Mouse (Mus musculus) adrenal gland, adult 2 months (tissue): ENCODE results near the gene Rps25. TPM values are rescaled to one million over a fixed set of nuclear protein-coding genes. Genes with fewer than 3 reads are reported as not detected.
"Not testable (repeated sequence)": the region's sequence is repeated elsewhere in the genome, so short reads cannot be mapped to it uniquely, and the experiment has no call there.

Experiments used
- DNase-seq: peaks from one replicate; pipeline ENCODE4 v3.0.0; 2021
- long read RNA-seq: library from polyadenylated mRNA; stranded (forward); transcript quantifications from one replicate; pipeline ENCODE4 v2.0.0, GENCODE M21; 2021
- polyA plus RNA-seq: library from polyadenylated mRNA; depleted of rRNA; stranded (reverse); fragments of >200 nt; gene quantifications from 2 replicates; pipeline ENCODE4 v1.2.3, GENCODE M21; 2012; rRNA removed
- total RNA-seq, 2 experiments: library from RNA; stranded (reverse); gene quantifications; 2 replicates each; pipeline ENCODE4 v1.2.3; 2021

Gene Rps25
- total RNA-seq (1,000 to 10,000 TPM; 1,025 to 1,177 TPM), polyA plus RNA-seq (21.7 and 23.2 TPM in 2 replicates)
- long read RNA-seq, transcript Rps25-201 (5 exons, 1,280 nt) = major isoform, 180 of 202 reads
- long read RNA-seq, partial matches to known transcripts = 19 of 202 reads
- long read RNA-seq, other reads (novel, unspliced or antisense) = 2 of 202 reads

DNA sequence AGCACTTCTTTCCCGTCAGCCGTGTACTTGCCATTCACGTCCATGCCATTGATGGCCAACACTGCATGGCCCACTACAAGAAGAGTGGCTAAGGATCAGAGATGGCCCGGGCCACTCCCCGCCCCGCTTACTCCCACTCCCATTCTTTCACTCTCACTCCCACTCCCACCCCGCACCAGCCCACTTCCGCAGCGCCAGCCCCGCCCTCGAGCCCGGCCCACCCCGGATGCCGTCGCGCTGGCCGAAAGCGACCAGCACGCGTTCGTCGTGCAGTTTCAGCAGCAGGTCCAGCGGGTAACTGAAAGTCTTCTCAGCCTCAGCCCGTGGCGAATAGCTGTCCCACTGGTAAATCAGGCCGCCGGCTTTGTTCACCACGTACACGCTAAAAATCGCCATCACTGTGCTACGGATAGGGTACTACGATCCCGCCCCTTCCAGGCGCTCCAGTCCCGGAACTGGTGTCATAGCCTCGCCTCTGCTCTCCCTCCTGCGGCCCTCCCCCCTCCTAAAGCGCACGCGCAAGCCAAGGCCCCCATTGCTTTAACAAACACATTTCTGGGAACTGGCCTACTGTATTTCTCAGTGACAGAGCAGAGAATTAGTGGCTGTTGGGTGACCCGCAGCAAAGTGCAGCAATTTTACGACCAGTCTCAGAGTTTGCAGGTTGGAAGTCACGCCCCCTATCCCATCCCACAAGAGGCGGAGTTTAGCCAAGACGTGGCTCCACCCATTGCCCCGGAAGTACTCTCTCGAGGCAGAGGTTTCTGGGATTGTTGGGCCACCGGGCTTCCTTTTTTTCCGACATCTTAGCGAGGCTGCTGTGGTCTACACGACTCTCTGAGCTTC, at the start of gene Rps25, which contains the start of gene Trappc4:
Rps25 (plus strand) TSS at position 234 of the 846 bp plus-strand sequence.
Trappc4 (minus strand) TSS at position 695 of the 846 bp plus-strand sequence.
- peak; percentile 94 for DNase-seq

GRCm38 (mm10) chr9:44357207-44357606, 49.7 kb upstream of the Rps25 start:
- no peak for DNase-seq

DNA sequence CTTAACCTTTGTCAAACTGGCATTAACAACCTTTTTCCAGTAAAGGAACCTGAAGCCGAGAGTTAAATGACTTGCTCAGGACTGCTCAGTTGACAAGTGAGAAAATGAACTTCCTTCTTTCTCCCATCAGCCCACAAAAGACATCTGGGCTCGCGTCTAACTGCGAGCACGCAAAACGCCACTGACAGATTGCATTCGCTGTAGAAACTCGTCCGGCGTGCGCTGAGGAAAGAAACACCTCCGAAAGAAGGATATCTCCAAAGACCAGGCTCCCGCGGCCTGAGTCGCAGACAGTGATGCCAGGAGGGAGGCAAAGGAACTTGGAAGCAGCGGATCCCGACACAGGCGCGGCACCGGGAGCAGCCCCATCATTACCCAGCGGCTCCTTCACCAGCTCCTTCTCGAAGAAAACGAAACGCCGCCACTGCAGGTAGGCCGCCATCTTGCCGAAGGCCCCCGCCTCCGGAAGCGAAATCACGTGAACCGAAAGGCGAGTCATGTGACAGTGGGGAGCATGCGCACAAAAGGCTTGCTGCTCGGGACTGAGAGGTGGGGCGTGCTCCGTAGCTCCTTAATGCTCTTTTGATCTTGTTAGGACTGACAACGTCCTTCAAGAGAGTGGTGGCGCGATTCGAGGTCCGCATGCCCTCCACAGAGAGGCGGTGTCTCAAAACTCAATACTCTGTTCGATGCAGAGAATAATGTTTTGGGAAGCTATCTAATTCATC, 45.6 kb upstream of the Rps25 start, which contains the start of gene Vps11:
Vps11 (minus strand) TSS at position 481 of the 728 bp plus-strand sequence.
- peak; percentile 96 for DNase-seq

- DNase-seq = not testable (repeated sequence)
Observed at GRCm38 (mm10) chr9:44361931-44362330, 45.0 kb upstream of the Rps25 start.

DNA sequence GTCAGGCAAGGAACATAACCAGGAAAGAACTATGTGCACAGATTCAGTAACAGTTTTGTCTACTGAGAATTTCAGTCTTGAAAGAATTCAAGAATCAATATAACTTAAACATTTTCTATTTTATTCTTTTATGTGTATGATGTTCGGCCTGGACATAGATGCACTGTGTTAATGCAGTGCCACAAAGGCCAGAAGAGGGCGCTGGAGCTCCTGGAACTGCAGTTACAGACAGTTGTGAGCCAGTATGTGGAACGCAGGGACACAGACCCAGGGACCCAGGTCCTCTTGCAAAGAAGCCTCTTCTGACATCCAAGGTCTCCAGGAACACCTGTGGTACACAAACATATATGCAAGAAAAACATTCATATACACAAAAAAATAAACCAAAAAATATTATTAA, 42.5 kb upstream of the Rps25 start:
- no peak for DNase-seq

GRCm38 (mm10) chr9:44373386-44373785, 33.6 kb upstream of the Rps25 start:
- DNase-seq = no peak

DNA sequence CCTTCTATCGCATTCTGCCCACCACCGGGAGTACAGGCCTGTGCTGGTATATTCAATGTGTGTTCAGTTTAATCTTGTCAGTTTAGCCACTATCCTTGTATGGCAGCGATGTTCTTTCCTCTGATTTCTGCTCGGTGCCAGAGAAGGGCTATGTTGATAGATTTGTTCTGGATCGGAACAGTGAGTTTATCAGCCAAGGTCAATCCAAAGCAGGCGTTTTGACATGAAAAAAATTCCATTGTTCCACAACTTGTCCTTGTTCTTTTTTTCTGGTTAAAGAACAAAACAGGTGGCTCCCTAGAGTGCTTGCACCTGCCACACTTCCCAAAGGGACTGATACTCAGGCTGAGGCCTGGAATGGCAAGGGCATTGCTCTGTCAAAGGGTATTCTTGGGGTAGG, 30.8 kb upstream of the Rps25 start:
- peak; percentile 62 for DNase-seq

DNA sequence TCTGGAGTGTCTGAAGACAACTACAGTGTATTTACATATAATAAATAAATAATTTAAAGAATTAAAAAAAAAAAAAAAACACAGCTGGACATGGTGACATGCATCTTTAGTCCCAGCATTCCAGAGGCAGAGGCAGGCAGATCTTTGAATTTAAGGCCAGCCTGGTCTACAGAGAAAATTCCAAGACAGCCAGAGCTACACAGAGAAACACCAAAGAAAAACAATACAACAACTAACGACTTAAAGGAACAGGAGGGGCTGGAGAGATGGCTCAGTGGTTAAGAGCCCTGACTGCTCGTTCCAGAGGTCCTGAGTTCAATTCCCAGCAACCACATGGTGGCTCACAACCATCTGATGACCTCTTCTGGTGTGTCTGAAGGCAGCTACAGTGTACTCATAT, 29.6 kb upstream of the Rps25 start:
- DNase-seq = not testable (repeated sequence)

DNA sequence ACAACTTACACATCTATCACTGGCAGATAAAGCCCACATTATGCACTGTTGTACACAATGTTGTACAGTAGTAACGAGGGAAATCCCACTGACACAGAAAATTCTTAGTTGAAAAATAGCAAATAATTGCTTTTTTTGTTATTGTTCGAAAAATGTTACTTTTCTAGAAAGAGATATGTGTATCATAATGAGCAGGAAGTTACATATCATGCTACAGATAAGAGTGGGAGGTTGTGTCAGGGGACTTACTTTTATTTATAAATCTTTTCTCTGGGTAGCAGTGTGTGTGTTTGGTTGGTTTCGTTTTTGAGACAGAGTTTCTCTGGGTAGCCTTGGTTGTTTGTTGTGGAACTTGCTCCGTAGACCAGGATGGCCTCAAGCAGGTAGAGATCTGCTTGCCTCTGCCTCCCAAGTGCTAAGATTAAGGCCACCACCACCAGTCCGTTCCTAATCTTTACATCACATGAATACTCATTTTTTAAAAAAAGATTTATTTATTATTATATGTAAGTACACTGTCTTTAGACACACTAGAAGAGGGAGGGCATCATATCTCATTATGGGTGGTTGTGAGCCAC, 28.7 kb upstream of the Rps25 start:
- DNase-seq = no peak

DNA sequence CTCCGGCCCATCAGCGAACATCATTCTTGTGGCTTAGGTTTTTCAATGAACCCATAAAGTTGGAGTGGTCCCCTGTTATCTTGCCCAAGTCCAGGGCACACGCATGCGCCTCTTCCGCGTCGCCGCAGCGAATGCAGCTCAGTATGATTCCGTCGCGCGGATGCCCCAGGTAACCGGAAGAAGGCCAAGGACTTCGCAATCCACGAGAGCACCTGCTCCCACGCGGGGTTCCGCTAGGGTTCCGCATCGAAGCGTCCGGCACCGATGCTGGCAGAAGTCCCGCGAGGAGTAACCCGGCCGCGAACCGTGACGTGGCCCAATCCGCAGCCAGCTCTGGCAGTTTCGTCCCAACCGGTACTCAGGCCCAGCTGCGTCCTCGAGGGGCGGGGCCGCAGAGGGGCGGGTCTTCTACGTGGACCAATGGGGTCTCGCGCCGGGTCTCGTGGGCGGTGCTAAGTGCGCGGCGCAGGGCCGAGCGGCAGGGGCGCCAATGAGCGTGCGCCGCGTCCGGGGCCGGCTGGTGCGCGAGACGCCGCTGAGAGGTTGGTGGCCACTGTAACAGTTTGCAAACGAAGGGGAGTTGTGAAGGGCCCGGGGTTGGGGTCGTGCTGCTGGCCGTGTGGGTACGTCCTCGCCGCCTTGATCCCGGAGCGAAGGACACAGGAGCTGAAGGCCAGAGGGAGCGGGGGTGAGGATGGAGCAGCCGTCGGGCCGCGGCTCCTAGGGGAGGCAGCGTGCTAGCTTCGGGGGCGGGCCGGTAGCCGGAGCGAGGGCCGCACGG, 27.7 kb upstream of the Rps25 start, which contains the start of gene Hyou1:
Hyou1 (plus strand) TSS at position 437 of the 781 bp plus-strand sequence.
- DNase-seq = peak; percentile 100

GRCm38 (mm10) chr9:44379862-44380261, 27.1 kb upstream of the Rps25 start:
- no peak for DNase-seq

- DNase-seq = no peak
Observed at GRCm38 (mm10) chr9:44384596-44384995, 22.3 kb upstream of the Rps25 start.

- DNase-seq = no peak
Observed at GRCm38 (mm10) chr9:44387221-44387620, 19.7 kb upstream of the Rps25 start.

- DNase-seq = peak; percentile 44
Observed at GRCm38 (mm10) chr9:44389273-44389672, 17.7 kb upstream of the Rps25 start.

GRCm38 (mm10) chr9:44391466-44391865, 15.5 kb upstream of the Rps25 start:
- DNase-seq = peak; percentile 70

DNA sequence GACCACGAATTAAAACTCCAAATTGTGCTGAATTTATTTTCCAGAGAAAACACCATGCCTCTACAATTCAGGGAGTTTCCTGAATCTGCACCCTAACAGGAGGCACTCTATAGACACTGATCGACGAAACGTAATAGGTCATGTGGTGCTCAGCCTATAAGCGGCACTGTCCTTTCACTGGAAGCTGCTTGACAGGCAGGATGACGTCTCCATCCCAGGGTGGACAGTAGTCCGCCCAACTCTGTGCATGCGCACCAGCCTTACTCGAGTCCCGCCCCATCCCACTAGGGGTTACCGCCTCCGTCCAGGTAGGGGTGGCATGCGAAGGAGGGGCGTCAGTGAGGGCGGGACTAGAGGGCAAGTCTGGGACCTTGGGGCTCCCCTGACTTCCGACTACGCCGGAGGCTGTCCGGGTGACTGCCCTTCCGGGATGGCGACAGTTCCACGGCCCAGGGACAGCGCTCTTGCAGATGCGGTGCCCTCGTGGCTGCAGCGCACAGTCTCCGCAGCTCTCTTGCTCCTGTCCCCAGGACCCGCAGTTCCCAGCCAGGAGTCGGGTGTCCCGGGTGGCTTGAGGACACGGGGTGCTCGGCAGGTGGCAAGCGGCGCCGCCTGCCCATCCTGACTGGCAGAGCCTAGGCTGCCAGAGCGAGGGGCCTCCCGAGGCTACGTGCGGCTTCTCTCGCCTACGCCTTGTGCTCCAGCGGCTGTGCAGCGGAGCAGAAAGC, 10.1 kb upstream of the Rps25 start, which contains the start of gene Slc37a4:
Slc37a4 (plus strand) TSS at position 169 of the 728 bp plus-strand sequence.
- DNase-seq = peak; percentile 99

DNA sequence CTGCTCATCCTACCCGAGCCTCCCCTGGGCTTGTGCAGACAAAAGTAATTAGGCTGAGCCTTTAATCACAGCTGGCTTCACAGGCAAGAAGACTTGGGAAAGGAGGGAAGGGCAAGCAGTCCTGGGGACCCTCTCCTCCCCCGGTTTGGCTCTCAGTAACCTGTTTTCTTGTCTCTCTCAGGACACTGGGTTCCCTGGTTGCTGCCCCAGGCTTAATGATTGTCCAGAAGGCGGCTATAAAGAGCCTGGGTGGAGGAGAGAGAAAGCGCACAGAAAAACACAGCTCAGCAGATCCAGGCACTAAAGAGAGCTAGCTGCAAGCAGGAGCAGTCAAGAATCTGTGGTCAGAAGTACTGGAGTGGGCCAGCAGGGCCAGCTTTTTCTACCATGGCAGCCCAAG, 8.9 kb upstream of the Rps25 start:
- peak; percentile 26 for DNase-seq

DNA sequence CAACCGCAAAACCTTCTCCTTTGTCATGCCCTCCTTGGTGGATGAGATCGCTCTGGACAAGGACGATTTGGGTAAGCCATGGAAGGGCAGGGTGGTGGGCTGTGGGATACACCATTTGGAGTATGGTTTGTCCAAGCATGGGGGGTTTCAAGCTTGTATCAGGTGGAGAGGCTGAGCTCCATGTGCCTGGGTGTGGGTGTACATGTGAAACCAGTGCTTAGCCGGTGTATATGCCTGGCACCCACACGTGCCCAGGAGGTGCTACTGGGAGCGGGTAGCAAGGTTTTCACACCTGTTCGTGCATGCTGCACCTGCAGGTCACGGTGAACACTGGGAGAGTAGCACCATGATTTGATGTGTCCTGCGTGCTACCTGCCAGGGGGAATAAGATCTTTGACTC, 8.4 kb upstream of the Rps25 start:
- DNase-seq = no peak

DNA sequence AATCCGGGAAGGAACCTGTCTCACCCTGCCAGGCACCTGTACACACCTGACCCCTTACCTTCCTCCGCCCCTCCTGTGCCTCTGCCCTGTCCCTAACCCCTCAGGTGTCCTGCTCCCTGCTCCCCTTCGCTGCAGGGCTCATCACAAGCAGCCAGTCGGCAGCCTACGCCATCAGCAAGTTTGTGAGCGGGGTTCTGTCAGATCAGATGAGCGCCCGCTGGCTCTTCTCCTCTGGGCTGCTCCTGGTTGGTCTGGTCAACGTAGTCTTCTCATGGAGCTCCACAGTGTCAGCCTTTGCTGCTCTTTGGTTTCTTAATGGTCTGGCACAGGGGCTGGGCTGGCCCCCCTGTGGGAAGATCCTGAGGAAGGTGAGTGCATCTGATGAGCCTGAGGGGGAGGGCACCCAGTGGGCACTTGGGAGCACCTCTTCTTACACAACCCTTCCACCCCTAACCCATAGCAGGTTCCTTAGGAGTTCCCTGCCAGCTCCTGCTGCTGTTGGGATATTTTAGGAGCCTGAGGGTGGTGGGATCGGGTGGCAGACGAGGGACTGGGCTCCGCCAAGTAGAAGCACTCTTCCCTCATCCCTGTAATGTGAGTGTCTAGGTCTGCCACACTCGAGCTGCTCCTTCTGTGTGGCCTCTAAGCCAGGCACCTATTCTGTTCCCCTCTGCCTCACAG, 7.7 kb upstream of the Rps25 start:
- DNase-seq = no peak

GRCm38 (mm10) chr9:44399795-44400114, 7.2 kb upstream of the Rps25 start:
- DNase-seq = no peak
